Mouse (Mus musculus): ENCODE measurements at regions not wholly inside any gene's neighbourhood (a gene's known extent, or its start where the extent isn't known, plus 50 kb on each side); places are given as distances from the start of the nearest gene placed in this dataset.

DNA sequence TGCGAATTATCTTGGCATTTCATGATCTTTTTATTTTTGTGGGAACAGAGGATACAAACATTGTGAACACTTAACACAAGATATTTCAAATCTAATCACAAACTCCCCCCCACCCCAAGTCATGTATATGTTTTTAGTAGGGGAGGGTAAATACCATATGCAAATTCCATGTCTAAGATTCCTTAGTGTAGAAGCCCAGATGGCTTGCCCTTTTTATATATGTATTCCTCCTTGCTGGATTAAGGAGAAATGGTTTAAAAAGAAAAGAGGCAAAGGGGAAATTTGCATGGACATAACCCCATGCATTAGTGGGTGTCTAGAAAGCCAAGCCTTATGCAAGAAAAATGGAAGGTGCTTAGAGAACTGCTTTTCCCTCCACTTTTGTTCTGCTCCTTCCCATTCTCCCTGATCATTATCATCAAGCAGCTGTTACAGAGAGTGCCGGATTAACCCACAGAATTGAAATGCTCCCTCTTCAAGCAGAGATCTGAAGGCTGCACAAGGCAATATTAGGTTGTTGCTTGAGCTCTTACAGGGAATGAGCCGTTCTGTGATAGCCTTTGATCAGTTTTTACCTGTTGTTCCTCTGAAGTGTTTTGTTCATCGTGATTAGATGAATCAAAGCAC is 979.5 kb downstream of the Stpg2 start:
- DNase-seq (ENCODE audit: low read depth, low spot score) = no peak

DNA sequence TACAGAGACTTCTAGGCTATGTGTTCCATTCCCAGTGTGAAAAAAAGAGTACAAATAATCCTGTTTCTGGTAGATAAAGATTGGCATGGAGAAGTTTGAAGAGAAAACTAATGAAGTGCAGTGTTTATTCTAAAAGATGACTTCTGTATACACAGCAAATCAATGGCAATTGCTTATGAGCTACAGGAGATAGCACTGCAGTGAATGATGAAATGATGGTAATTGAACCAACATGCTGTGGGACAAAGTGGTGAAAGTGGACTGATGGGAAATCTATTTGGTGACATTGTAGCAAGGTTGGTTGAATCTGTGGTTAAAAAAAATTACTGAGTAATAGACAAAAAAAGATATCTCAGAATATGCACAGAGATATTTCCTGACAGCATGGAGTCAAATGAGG is 1000.4 kb downstream of the Stpg2 start:
- DNase-seq (ENCODE audit: low read depth, low spot score) = no peak

DNA sequence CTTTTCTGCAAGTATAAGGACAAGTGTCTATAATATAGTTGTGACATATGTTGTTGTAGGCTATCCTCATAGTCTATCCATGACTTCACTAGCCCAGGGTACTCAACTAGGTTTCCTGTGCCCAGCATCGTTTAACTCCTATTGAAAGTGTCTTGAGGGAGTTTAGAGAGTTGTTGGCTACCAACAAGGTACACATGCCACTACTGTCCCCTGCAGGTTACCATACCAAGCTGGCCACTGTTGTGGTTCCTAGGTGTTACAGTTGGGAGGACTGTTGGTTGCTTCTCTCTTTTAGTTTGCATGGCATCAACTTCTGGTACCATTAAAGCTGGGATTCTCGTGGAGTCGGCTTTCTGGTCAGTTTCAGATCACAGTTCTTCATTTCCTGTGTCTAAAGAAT is 990.7 kb downstream of the Pdha2 start:
- DNase-seq (ENCODE audit: low read depth, low spot score) = no peak

DNA sequence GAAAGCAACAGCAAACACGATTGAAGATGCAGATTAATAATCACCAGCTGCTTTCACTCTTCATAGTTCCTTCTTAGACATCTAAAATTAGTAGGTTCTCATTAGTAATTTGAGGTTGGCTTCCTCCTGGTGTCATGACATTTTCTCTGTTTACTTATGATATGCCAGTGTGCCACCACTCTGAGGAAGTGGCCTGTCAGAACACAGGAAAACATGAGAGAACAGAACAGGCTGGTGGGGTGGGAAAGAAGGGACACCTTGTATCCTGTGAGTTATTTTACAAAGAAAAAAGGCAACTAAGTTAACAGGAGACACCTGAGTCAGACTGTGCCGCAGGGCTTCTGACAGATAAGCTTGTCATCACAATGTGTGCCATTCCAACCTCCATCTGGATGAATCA is 981.4 kb downstream of the Pdha2 start:
- DNase-seq (ENCODE audit: low read depth, low spot score) = no peak

DNA sequence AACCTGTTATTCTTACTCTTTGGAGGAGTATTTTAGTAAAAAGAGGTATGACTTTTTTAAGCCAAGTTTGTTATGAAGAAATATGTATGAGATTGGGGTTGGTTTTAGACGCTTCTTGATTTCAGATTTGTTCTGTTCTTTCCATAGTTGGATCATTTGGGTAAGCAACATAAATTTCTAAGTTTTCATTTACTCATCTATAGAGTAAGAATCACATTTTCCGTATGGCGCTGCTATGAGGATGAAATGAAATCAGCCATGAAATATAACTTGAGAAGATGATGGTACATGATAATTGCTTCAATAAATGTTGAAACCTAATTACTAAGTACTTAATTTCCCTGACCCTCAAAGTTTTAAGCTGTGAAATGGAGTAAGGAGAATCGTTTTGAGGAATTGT is 979.0 kb downstream of the Pdha2 start:
- DNase-seq (ENCODE audit: low read depth, low spot score) = no peak

DNA sequence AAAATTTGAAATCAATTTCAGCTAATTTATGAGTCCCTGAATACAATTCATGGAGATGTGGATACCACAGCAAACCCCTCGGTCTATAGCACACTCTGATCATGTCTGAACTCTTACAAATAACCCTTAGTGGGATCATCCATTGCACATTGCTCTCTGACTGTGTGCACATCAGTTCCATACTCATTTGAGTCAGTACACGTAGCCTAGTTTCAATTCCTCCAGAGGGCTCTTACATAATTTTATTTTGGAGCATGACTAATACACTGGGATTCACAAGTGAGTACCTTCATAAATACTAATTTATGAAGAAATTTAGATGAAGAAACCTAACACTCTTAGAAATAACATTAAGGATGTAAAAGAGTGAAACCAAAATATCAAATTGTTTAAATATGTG is 978.3 kb downstream of the Pdha2 start:
- DNase-seq (ENCODE audit: low read depth, low spot score) = no peak

DNA sequence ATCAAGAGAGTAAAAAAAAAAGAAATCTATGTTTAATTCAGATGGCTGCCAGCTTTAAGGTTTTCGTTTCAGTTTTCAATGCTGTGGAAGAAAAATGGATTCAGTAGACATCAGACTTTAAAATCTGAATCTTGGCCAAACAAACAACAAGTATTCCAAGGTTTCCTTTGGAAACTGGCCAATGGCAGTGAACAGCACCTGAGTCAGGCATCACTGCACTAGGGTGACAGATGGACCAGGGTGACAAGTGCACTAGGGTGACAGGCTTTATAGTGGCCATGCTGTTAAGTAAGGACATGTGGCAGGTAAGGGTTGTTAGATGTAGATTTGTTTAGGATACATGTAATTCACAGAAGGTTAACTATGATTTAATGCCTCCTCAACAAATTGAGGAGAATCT is 972.9 kb downstream of the Pdha2 start:
- DNase-seq (ENCODE audit: low read depth, low spot score) = no peak
